Mouse (Mus musculus) small intestine, adult 2 months (tissue): ENCODE results near the gene Cst9. TPM values are rescaled to one million over a fixed set of nuclear protein-coding genes. Genes with fewer than 3 reads are reported as not detected.

Experiments used
- H3K27ac ChIP-seq: fragments of 200-500 bp; 2 replicates; pipeline ENCODE4 v1.5.1; 2012; ENCODE audit warnings: low read depth, low read length, control low read depth, inconsistent platforms; ENCODE audit not compliant: insufficient read depth
- H3K27me3 ChIP-seq: fragments of 200-500 bp; 2 replicates; pipeline ENCODE4 v1.6.1; 2012; ENCODE audit warnings: mild to moderate bottlenecking, moderate library complexity, low read length, inconsistent platforms; ENCODE audit not compliant: control insufficient read depth, insufficient read depth
- H3K36me3 ChIP-seq: fragments of 200-500 bp; 2 replicates; pipeline ENCODE4 v1.6.1; 2012; ENCODE audit warnings: mild to moderate bottlenecking, low read length, control low read depth, inconsistent platforms; ENCODE audit not compliant: control insufficient read depth, insufficient read depth
- H3K4me1 ChIP-seq: fragments of 200-500 bp; 2 replicates; pipeline ENCODE4 v1.6.1; 2012; ENCODE audit warnings: low read length, inconsistent platforms, mixed read lengths; ENCODE audit not compliant: control insufficient read depth, insufficient read depth, insufficient read length
- H3K4me3 ChIP-seq: fragments of 200-500 bp; 2 replicates; pipeline ENCODE4 v1.5.1; 2012; ENCODE audit warnings: low read depth, mild to moderate bottlenecking, control low read depth, inconsistent platforms, low read length, moderate library complexity
- CTCF ChIP-seq: fragments of 200-500 bp; IDR thresholded peaks from 2 replicates; pipeline ENCODE4 v1.5.1; 2012; ENCODE audit warnings: low read depth, mild to moderate bottlenecking, control low read depth, inconsistent platforms, low read length, moderate library complexity, mixed read lengths; ENCODE audit not compliant: insufficient replicate concordance, insufficient read length; ENCODE audit errors: extremely low read depth
- POLR2A ChIP-seq: fragments of 200-500 bp; IDR thresholded peaks from 2 replicates; pipeline ENCODE4 v1.6.1; 2012; ENCODE audit warnings: low read depth, mild to moderate bottlenecking, control low read depth, inconsistent platforms, low read length, moderate library complexity
- WGBS: fragments of 180-500 bp; shearing (Covaris S2); methylation state at CpG from one replicate; pipeline ENCODE4 v1.1.7; 2018; 5-methylcytosine and 5-hydroxymethylcytosine counted together
- polyA plus RNA-seq: library from polyadenylated mRNA; depleted of rRNA; stranded (reverse); fragments of >200 nt; gene quantifications from 2 replicates; pipeline ENCODE4 v1.2.3, GENCODE M21; 2012

The Cst9 gene
- polyA plus RNA-seq, 1 experiment, result not detected

GRCm38 (mm10) chr2:148839224-148839623, 4.3 kb downstream of the Cst9 start:
- H3K4me3 ChIP-seq, result no peak overlapping the region

DNA sequence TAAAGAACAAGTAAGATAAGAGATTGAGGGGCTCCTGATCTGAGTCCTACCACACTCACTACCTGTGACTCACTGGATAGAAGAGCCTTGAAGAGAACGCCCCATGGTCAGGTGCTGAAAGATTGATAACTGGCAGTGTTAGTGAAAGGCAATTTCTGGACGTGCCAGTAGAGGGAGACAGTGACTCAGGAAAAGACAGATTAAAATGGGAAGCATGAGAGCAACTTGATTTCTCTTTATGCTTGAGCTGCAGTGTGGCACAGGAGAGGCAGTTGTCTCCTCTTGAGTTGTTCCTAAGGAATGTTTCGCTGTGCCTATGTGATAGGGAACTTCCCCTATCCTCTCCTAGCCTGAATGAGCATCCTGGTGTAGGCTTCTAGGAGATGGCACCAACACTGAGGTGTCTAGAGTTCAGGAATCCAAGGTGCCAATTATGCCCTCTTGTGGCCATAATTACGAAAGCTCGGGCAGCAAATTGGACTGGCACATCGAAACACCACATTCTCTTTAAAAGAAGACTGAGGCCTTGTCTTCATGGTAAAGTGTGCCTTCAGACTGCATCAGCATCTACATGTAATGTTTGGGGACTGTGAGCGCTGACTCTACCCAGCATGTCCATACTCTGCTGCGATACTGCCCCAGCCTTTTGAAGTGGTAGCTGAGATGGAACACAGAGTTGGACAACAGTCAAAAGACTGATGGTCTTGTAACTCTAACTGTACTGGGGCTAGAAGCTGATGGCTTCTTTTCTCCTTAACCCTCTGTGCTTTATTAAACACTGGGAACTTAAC, 16.4 kb downstream of the Cst9 start:
- Histone ChIP-seq H3K4me1 (no peaks in the 10 kb centered on the region), H3K27ac (no peak overlapping the region), H3K4me3 (no peak overlapping the region), H3K36me3 (no peaks in the 10 kb centered on the region), H3K27me3 (no peaks in the 10 kb centered on the region)
- TF ChIP-seq CTCF (peak; percentile 67; the same call in 1 of the 2 replicates), POLR2A (no peak)
- 36% methylated on average over 8 of the region's 8 CpGs for WGBS

More at GRCm38 (mm10) chr2:148839224-148839623, 4.3 kb downstream of the Cst9 start:
- TF ChIP-seq CTCF (no peak), POLR2A (no peak)
- no peak overlapping the region for H3K27ac ChIP-seq
- WGBS, result 73% methylated on average over 2 of the region's 2 CpGs
- peaks cover 6% of the 10 kb centered on the region; the same call in 1 of the 2 replicates for H3K27me3 ChIP-seq
- no peaks in the 10 kb centered on the region for H3K36me3 ChIP-seq
- no peaks in the 10 kb centered on the region for H3K4me1 ChIP-seq

DNA sequence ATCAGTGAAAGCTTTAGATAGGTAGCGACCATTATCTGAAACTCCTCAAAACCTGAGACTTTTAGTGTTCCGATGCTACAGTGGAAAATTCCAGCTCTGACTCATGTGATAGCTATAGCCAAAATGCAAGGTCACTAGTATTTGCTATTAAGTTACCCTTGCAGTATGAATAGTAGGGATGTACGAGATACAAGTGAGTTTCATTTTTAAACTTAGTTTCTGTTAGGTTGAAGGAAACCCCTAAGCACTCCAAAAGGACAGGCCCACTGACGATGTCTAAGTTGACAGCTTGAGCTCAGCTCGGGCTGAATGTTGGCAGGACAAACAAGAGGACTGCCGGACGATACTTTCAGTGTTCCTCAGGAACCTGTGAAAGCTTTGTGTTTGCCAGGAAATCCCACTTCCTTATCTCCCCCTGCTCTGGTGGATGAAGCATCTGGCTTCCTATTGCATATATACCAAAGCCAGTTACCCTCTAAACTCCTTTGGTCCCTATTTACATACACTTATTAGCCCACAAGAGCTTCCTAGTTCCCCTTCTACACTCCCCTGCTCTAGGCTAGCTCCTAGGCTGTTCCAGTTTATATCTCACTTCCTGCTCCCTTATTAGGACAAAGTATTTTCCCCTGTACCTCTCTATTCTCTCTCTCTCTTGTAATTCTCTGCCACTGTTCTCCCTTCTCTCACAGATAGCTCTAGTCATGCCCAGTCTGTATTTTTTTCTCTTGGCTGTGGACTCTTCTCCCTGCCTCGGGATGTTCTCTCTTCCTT, 21.9 kb downstream of the Cst9 start:
- H3K27ac ChIP-seq, result peak overlapping the region; percentile 66
- 36% methylated on average over 8 of the region's 8 CpGs for WGBS
- TF ChIP-seq CTCF, result no peak
- no peak for TF ChIP-seq POLR2A

DNA sequence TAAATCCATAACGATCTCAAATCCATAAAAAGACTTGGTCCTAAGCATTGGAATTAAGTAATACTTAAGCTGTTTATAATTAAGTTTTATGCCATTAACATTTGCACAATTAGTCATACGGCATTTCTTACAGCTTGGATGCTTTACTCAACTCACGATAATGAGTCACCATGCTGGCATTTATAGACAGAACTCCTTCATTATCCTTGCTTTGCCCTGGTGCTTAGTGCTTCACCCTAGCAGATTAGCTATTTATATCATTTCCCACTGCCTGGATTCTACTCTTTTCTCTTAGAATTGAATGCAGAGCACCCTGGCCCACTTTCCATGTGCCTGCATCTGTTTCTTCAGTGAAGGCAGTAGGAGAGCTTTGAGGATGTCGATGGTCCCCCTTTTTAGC, 22.6 kb downstream of the Cst9 start:
- Histone ChIP-seq H3K4me1 (no peaks in the 10 kb centered on the region), H3K4me3 (no peak overlapping the region), H3K36me3 (no peaks in the 10 kb centered on the region), H3K27me3 (no peaks in the 10 kb centered on the region), H3K27ac (no peak overlapping the region)
- 66% methylated on average over 4 of the region's 4 CpGs for WGBS
- no peak for TF ChIP-seq CTCF
- TF ChIP-seq POLR2A, result no peak

More for the DNA sequence above, 21.9 kb downstream of the Cst9 start:
- Histone ChIP-seq H3K4me1 (no peaks in the 10 kb centered on the region), H3K36me3 (no peaks in the 10 kb centered on the region), H3K27me3 (no peaks in the 10 kb centered on the region), H3K4me3 (no peak overlapping the region)

- Histone ChIP-seq H3K27ac (no peak overlapping the region; the same call in 1 of the 2 replicates), H3K4me1 (no peaks in the 10 kb centered on the region), H3K36me3 (no peaks in the 10 kb centered on the region), H3K4me3 (no peak overlapping the region), H3K27me3 (no peaks in the 10 kb centered on the region)
- TF ChIP-seq POLR2A (no peak), CTCF (no peak)
- 79% methylated on average over 4 of the region's 4 CpGs for WGBS
Observed at GRCm38 (mm10) chr2:148860993-148861392, 26.0 kb downstream of the Cst9 start.

DNA sequence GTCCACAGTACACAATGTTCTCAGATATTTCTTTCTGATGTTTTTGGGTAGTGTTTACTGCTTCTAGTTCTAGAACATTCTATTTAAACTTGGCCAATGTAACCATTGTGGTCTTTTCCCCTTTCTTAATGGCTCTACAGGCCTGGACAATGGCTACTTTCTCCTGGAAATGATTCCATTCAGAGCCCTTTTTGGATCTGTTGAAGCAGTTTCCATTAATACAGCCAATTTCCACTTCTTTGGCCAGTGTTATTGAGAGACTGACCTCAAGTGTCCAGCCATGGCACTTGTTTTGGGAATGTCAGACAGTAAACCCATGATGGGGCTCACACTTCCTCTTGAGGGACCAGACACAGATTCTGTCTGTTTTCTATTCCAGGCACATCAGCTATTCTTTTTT, 26.7 kb downstream of the Cst9 start:
- no peak overlapping the region for H3K27ac ChIP-seq
- TF ChIP-seq CTCF, result no peak
- no peak for TF ChIP-seq POLR2A
- no peak overlapping the region for H3K4me3 ChIP-seq
- no peaks in the 10 kb centered on the region for H3K4me1 ChIP-seq
- no peaks in the 10 kb centered on the region for H3K36me3 ChIP-seq
- no peaks in the 10 kb centered on the region for H3K27me3 ChIP-seq

DNA sequence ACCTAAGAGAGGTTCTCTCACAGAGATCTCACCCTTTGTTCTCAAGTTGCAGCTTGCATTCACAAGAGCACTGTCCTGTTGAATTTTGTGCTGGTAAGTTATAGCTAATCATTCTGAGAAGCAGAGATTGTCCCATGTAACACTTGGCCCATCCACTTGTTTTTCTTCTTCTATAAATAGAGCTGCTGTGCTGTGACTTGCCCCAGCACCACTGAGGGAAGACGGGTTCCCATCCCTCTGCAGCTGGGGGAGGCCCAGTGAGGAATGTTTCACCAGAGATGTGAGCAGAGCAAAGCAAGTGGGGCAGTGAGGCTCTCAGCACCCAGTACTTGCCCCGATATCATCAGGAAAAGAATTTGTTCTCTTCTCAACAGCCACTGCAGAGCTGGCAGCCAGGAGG, 30.0 kb downstream of the Cst9 start, which contains the start of gene 9230104L09Rik:
TSS of gene 9230104L09Rik (minus strand) at position 73 of the 400 bp plus-strand sequence.
- no peak within 1 kb of the TSS for H3K4me3 ChIP-seq
- 46% methylated on average over 2 of the region's 2 CpGs for WGBS

More for the DNA sequence above, 30.0 kb downstream of the Cst9 start, which contains the start of gene 9230104L09Rik:
- Histone ChIP-seq H3K4me1 (no peaks in the 10 kb centered on the region), H3K36me3 (no peaks in the 10 kb centered on the region), H3K27ac (no peak within 1 kb of the TSS), H3K27me3 (no peaks in the 10 kb centered on the region)
- no peak for TF ChIP-seq CTCF
- no peak for TF ChIP-seq POLR2A
